Mouse (Mus musculus) intestine, embryonic 15.5 days (tissue): ENCODE results near the gene Sntg2. TPM values are rescaled to one million over a fixed set of nuclear protein-coding genes. Genes with fewer than 3 reads are reported as not detected.

Experiments used
- ATAC-seq: fragments of 200-750 bp; cut with Nextera tagmentation; 2 replicates; pipeline ENCODE4 v1.8.0; 2017; ENCODE audit warnings: moderate TSS enrichment, moderate library complexity
- H3K27ac ChIP-seq: fragments of 300-500 bp; sonication (generic); 2 replicates; pipeline ENCODE4 v1.5.1; 2015; ENCODE audit warnings: mild to moderate bottlenecking, inconsistent platforms
- H3K27me3 ChIP-seq: fragments of 300-500 bp; sonication (generic); replicated peaks from 2 replicates; pipeline ENCODE4 v1.6.1; 2015; ENCODE audit warnings: inconsistent platforms
- H3K36me3 ChIP-seq: fragments of 300-500 bp; sonication (generic); 2 replicates; pipeline ENCODE4 v1.6.1; 2015; ENCODE audit warnings: inconsistent platforms
- H3K4me1 ChIP-seq: fragments of 300-500 bp; sonication (generic); replicated peaks from 2 replicates; pipeline ENCODE4 v1.6.1; 2015; ENCODE audit warnings: inconsistent platforms
- H3K4me2 ChIP-seq: fragments of 300-500 bp; sonication (generic); replicated peaks from 2 replicates; pipeline ENCODE4 v1.6.1; 2015; ENCODE audit warnings: mild to moderate bottlenecking, inconsistent platforms
- H3K4me3 ChIP-seq: fragments of 300-500 bp; sonication (generic); replicated peaks from 2 replicates; pipeline ENCODE4 v1.5.1; 2015; ENCODE audit warnings: inconsistent platforms
- H3K9ac ChIP-seq: fragments of 300-500 bp; sonication (generic); 2 replicates; pipeline ENCODE4 v1.6.1; 2015; ENCODE audit warnings: inconsistent platforms
- H3K9me3 ChIP-seq: fragments of 300-500 bp; sonication (generic); 2 replicates; pipeline ENCODE4 v1.6.1; 2016; ENCODE audit warnings: inconsistent platforms
- WGBS: fragments of 180-500 bp; shearing (Covaris S2); methylation state at CpG from one replicate; pipeline ENCODE4 v1.1.7; 2015; 5-methylcytosine and 5-hydroxymethylcytosine counted together
- polyA plus RNA-seq: library from polyadenylated mRNA; unstranded; fragments of >200 nt; fragmentation: Nextera tagmentation; extraction: Ambion mirVana; gene quantifications from 2 replicates; pipeline ENCODE4 v1.2.1, GENCODE M21; 2015

Sntg2 gene
- polyA plus RNA-seq, 1 experiment from 2014 or later = 27.6 TPM

GRCm38 (mm10) chr12:30179623-30180022, 193.6 kb downstream of the Sntg2 start:
- H3K4me3 ChIP-seq = no peak overlapping the region
- ATAC-seq = no peak
- 88% methylated on average over 1 of the region's 1 CpGs for WGBS

GRCm38 (mm10) chr12:30177966-30178365, 195.2 kb downstream of the Sntg2 start:
- no peak for ATAC-seq
- H3K4me1 ChIP-seq = no peaks in the 10 kb centered on the region
- H3K27me3 ChIP-seq = no peaks in the 10 kb centered on the region
- no peaks in the 10 kb centered on the region for H3K36me3 ChIP-seq
- H3K9me3 ChIP-seq = no peaks in the 10 kb centered on the region
- H3K9ac ChIP-seq = no peak overlapping the region
- no peak overlapping the region for H3K27ac ChIP-seq
- 77% methylated on average over 6 of the region's 6 CpGs for WGBS
- H3K4me3 ChIP-seq = no peak overlapping the region
- no peak overlapping the region for H3K4me2 ChIP-seq

More at GRCm38 (mm10) chr12:30179623-30180022, 193.6 kb downstream of the Sntg2 start:
- Histone ChIP-seq H3K9me3 (no peaks in the 10 kb centered on the region), H3K4me1 (no peaks in the 10 kb centered on the region), H3K4me2 (no peak overlapping the region), H3K27ac (no peak overlapping the region), H3K9ac (no peak overlapping the region), H3K36me3 (no peaks in the 10 kb centered on the region), H3K27me3 (no peaks in the 10 kb centered on the region)

GRCm38 (mm10) chr12:30177529-30177928, 195.6 kb downstream of the Sntg2 start:
- Histone ChIP-seq H3K4me3 (no peak overlapping the region), H3K4me2 (no peak overlapping the region), H3K9me3 (no peaks in the 10 kb centered on the region), H3K27ac (no peak overlapping the region), H3K4me1 (no peaks in the 10 kb centered on the region), H3K36me3 (no peaks in the 10 kb centered on the region), H3K9ac (no peak overlapping the region), H3K27me3 (no peaks in the 10 kb centered on the region)
- no peak for ATAC-seq
- 85% methylated on average over 2 of the region's 2 CpGs for WGBS

GRCm38 (mm10) chr12:30168491-30168890, 204.7 kb downstream of the Sntg2 start:
- no peaks in the 10 kb centered on the region for H3K27me3 ChIP-seq
- no peaks in the 10 kb centered on the region for H3K4me1 ChIP-seq
- no peaks in the 10 kb centered on the region for H3K9me3 ChIP-seq
- H3K4me3 ChIP-seq = no peak overlapping the region
- H3K36me3 ChIP-seq = no peaks in the 10 kb centered on the region
- H3K9ac ChIP-seq = no peak overlapping the region
- H3K4me2 ChIP-seq = no peak overlapping the region
- 58% methylated on average over 3 of the region's 3 CpGs for WGBS
- no peak overlapping the region for H3K27ac ChIP-seq
- no peak for ATAC-seq

- H3K27ac ChIP-seq = no peak overlapping the region
- no peak for ATAC-seq
- no peak overlapping the region for H3K4me3 ChIP-seq
- 73% methylated on average over 5 of the region's 5 CpGs for WGBS
- no peaks in the 10 kb centered on the region for H3K36me3 ChIP-seq
- H3K4me1 ChIP-seq = 0 out of 2 replicates have a peak, but pooled peaks cover 4% of the 10 kb centered on the region
- no peak overlapping the region for H3K9ac ChIP-seq
- no peaks in the 10 kb centered on the region for H3K9me3 ChIP-seq
- H3K27me3 ChIP-seq = no peaks in the 10 kb centered on the region
- H3K4me2 ChIP-seq = no peak overlapping the region
Measured at GRCm38 (mm10) chr12:30164538-30164937, 208.6 kb downstream of the Sntg2 start.

- no peaks in the 10 kb centered on the region for H3K9me3 ChIP-seq
- no peak overlapping the region for H3K27ac ChIP-seq
- H3K36me3 ChIP-seq = no peaks in the 10 kb centered on the region
- H3K9ac ChIP-seq = no peak overlapping the region
- no peak overlapping the region for H3K4me3 ChIP-seq
- WGBS = 90% methylated on average over 6 of the region's 6 CpGs
- H3K4me1 ChIP-seq = 0 out of 2 replicates have a peak, but pooled peaks cover 4% of the 10 kb centered on the region
- ATAC-seq = no peak
- H3K4me2 ChIP-seq = no peak overlapping the region
- H3K27me3 ChIP-seq = no peaks in the 10 kb centered on the region
Measured at GRCm38 (mm10) chr12:30164005-30164404, 209.2 kb downstream of the Sntg2 start.

GRCm38 (mm10) chr12:30161731-30162406, 211.3 kb downstream of the Sntg2 start:
- Histone ChIP-seq H3K4me2 (no peak overlapping the region), H3K27ac (no peak overlapping the region), H3K36me3 (no peaks in the 10 kb centered on the region), H3K27me3 (no peaks in the 10 kb centered on the region), H3K9ac (no peak overlapping the region), H3K9me3 (no peaks in the 10 kb centered on the region), H3K4me1 (0 out of 2 replicates have a peak, but pooled peaks cover 4% of the 10 kb centered on the region), H3K4me3 (no peak overlapping the region)
- WGBS = 79% methylated on average over 5 of the region's 5 CpGs
- no peak for ATAC-seq

GRCm38 (mm10) chr12:30160475-30160874, 212.7 kb downstream of the Sntg2 start:
- Histone ChIP-seq H3K9ac (no peak overlapping the region), H3K27ac (no peak overlapping the region), H3K4me1 (0 out of 2 replicates have a peak, but pooled peaks cover 4% of the 10 kb centered on the region), H3K9me3 (no peaks in the 10 kb centered on the region), H3K27me3 (no peaks in the 10 kb centered on the region), H3K4me2 (no peak overlapping the region), H3K4me3 (no peak overlapping the region), H3K36me3 (no peaks in the 10 kb centered on the region)
- no peak for ATAC-seq
- WGBS = 79% methylated on average over 3 of the region's 3 CpGs

GRCm38 (mm10) chr12:30159788-30160187, 213.4 kb downstream of the Sntg2 start:
- Histone ChIP-seq H3K27ac (no peak overlapping the region), H3K27me3 (no peaks in the 10 kb centered on the region), H3K4me3 (no peak overlapping the region), H3K9me3 (no peaks in the 10 kb centered on the region), H3K4me1 (0 out of 2 replicates have a peak, but pooled peaks cover 4% of the 10 kb centered on the region), H3K9ac (no peak overlapping the region), H3K4me2 (no peak overlapping the region), H3K36me3 (no peaks in the 10 kb centered on the region)
- 85% methylated on average over 8 of the region's 8 CpGs for WGBS
- no peak for ATAC-seq

GRCm38 (mm10) chr12:30154079-30154673, 219.0 kb downstream of the Sntg2 start:
- ATAC-seq = no peak
- H3K9ac ChIP-seq = no peak overlapping the region
- no peak overlapping the region for H3K27ac ChIP-seq
- H3K4me3 ChIP-seq = no peak overlapping the region
- H3K9me3 ChIP-seq = no peaks in the 10 kb centered on the region
- no peaks in the 10 kb centered on the region for H3K4me1 ChIP-seq
- H3K27me3 ChIP-seq = no peaks in the 10 kb centered on the region
- no peaks in the 10 kb centered on the region for H3K36me3 ChIP-seq
- no peak overlapping the region for H3K4me2 ChIP-seq
- 64% methylated on average over 7 of the region's 7 CpGs for WGBS

GRCm38 (mm10) chr12:30142085-30142484, 231.1 kb downstream of the Sntg2 start:
- WGBS = 63% methylated on average over 3 of the region's 3 CpGs
- H3K27me3 ChIP-seq = no peaks in the 10 kb centered on the region
- no peak overlapping the region for H3K4me2 ChIP-seq
- no peaks in the 10 kb centered on the region for H3K36me3 ChIP-seq
- H3K27ac ChIP-seq = no peak overlapping the region
- H3K4me1 ChIP-seq = no peaks in the 10 kb centered on the region
- no peak overlapping the region for H3K9ac ChIP-seq
- ATAC-seq = no peak
- H3K9me3 ChIP-seq = no peaks in the 10 kb centered on the region
- no peak overlapping the region for H3K4me3 ChIP-seq

- Histone ChIP-seq H3K9ac (no peak within 1 kb of the TSS), H3K4me3 (no peak within 1 kb of the TSS), H3K36me3 (no peaks in the 10 kb centered on the region), H3K9me3 (no peaks in the 10 kb centered on the region), H3K27ac (no peak within 1 kb of the TSS), H3K4me2 (no peak within 1 kb of the TSS), H3K27me3 (no peaks in the 10 kb centered on the region), H3K4me1 (no peaks in the 10 kb centered on the region)
- 86% methylated on average over 4 of the region's 4 CpGs for WGBS
- ATAC-seq = no peak
Measured at GRCm38 (mm10) chr12:30132524-30132923, 240.7 kb downstream of the Sntg2 start, which contains the start of gene Tpo. TSS of gene Tpo (minus strand) at chr12:30132624.

- no peaks in the 10 kb centered on the region for H3K4me1 ChIP-seq
- H3K9me3 ChIP-seq = no peaks in the 10 kb centered on the region
- no peak overlapping the region for H3K4me3 ChIP-seq
- H3K27ac ChIP-seq = no peak overlapping the region
- no peaks in the 10 kb centered on the region for H3K27me3 ChIP-seq
- H3K36me3 ChIP-seq = no peaks in the 10 kb centered on the region
- no peak overlapping the region for H3K4me2 ChIP-seq
- no peak overlapping the region for H3K9ac ChIP-seq
- WGBS = 76% methylated on average over 6 of the region's 6 CpGs
- ATAC-seq = no peak
Measured at GRCm38 (mm10) chr12:30129411-30129716, 243.8 kb downstream of the Sntg2 start.
